Mouse (Mus musculus) liver, embryonic 14.5 days (tissue): ENCODE data around the gene Ubap1l.

Experiments used
- CTCF ChIP-seq: IDR thresholded peaks from 2 replicates; pipeline ENCODE4 v1.5.1; 2016; ENCODE audit warnings: antibody characterized with exemption, low read depth, control low read depth
- EP300 ChIP-seq: IDR thresholded peaks from 2 replicates; pipeline ENCODE4 v1.6.1; 2016; ENCODE audit warnings: antibody characterized with exemption, low read depth

DNA sequence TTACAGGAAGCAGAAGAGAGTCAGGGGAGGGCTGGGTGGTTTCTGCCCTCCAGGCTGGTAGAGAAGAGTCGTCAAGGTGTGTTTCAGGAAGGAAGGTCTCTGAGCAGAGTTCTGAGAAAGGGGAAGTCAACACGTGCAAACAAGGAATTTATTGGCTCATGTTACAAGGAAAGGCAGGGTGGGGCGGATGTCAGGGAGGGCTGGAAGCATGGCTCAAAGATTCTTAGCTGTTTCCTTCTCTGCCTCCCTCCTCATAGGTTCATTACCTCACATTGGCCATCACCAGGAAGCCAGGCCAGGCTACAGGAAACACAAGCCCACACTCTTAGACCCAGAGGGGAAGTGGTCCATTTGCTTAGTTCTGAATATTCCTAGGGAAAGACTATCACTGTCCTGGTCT lies 63.6 kb downstream of the Ubap1l start:
- TF ChIP-seq CTCF (no peak), EP300 (no peak)
